Mouse (Mus musculus) layer of hippocampus, postnatal 36 days (tissue): ENCODE measurements at regions not wholly inside any gene's neighbourhood (a gene's known extent, or its start where the extent isn't known, plus 50 kb on each side); places are given as distances from the start of the nearest gene placed in this dataset.

ENCODE experiments used
- DNase-seq, 2 experiments: peaks; one replicate each; pipeline ENCODE4 v3.0.0; 2022

DNA sequence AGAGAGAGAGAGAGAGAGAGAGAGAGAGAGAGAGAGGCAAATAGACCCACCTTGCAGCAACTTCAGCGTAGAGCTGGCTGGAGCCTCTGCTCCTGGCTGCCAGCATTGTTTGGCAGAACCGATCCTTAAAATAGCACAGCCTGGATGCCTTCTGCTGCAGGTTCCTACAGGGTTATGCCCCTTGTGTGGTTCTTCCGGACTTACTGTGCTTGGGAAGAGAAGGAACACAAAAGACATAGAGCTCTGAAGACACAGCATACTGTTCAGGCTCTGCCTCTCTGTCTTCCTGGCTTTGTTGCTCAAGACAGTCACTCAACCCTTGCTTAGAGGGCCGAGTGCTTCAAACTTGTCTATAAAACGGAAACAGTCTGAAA is 86.2 kb upstream of the Slc25a26 start:
- DNase-seq = no peak

DNA sequence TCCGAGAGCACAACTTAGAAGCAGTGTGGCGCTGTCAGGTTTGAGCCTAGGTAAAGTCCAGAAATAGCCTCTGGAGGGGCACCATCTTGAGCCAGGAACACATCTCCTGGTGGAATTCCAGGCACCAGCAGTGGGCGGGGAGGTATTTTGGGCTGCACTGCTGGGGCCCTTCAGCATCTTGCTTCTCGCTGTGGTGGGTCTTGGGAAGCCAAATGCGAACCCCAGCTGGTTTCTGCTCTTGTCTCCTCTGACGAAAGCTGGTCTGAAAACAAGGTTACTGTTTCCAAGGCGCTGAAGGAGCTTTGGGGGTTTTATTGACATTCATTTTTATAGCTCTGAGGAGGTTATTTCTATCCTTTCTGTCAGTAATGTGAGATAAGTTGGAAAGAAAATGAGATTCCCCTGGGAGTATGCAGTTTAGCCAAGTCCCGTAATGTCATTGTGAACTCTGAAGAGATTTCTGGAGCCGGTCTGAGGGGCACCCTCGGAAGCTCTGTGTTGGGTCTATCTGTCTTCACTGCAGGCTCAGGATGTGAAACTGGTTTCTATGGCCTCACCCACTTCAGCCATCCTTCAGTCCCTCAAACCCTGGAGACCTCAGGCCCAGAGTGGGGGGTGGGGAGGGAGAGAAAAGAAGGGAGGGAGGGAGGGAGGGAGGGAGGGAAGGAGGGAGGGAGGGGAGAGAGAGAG is 86.7 kb upstream of the Slc25a26 start:
- DNase-seq = no peak

DNA sequence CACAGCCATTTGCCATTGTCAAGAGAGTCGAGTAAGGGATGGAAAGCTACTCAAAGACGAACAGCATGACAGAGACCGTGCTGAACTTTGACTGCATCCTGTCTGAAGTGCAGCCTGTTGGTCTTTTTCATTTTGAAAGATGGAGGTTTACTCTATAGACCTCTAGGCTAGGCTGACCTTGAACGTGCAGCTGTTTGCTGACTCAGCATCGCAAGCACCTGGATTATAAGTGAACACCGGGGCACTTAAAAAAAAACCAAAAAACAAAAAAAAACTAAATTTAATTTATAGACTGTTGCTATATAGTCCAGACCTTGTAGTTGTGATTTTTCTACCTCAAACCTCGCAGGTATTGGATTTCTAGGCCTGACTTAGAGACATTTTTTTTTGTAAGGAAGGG is 87.8 kb upstream of the Slc25a26 start:
- no peak for DNase-seq

- no peak for DNase-seq
Measured at GRCm38 (mm10) chr6:94410480-94410879, 89.7 kb upstream of the Slc25a26 start.

- no peak for DNase-seq
Measured at GRCm38 (mm10) chr6:94408996-94409395, 91.1 kb upstream of the Slc25a26 start.

- no peak for DNase-seq
Measured at GRCm38 (mm10) chr6:94407751-94408150, 92.4 kb upstream of the Slc25a26 start.

GRCm38 (mm10) chr6:94405371-94406076 is 94.6 kb upstream of the Slc25a26 start:
- DNase-seq = no peak

DNA sequence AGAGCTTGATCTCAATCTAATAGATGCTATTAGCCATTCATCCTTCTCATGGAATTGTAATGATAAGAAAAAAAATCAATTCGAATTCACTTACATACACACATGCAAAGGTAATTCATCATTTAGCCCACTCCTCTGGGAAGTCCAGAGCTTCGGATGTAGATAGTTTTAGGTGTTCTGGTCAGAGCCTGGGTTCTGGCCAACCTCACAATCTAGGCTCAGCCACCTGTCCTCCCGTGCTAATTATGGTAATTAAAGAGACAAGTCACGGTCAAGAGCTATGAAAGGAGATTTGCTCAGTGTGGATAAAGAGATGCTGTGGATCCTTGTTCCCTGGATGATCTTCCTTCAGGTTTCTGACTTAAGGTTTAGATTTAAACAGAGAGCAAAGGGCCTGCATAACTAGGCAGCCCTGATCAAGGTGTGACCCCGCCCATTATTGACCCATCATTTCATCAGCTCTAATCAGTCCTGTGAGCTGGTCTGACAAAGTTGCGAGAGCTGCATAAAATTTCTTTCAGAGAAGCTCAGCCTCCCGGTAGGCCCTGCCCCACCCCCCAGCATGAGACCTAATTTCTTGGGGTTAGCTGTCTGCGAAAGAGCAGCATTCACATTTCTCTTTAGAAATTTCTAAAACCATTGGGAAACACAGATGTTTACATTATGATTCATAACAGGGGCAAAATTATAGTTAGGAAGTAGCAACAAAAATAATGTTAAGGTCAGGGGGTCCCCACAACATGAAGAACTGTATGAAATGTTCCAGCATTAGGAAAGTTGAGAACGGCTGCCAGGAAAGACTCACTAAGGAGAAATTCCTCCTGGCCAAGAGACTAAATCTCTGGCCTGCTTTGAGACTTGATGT is 98.3 kb upstream of the Slc25a26 start:
- DNase-seq = no peak

GRCm38 (mm10) chr6:94401061-94401591 is 99.0 kb upstream of the Slc25a26 start:
- peak in 1 of 2 experiments; percentile 30 for DNase-seq

DNA sequence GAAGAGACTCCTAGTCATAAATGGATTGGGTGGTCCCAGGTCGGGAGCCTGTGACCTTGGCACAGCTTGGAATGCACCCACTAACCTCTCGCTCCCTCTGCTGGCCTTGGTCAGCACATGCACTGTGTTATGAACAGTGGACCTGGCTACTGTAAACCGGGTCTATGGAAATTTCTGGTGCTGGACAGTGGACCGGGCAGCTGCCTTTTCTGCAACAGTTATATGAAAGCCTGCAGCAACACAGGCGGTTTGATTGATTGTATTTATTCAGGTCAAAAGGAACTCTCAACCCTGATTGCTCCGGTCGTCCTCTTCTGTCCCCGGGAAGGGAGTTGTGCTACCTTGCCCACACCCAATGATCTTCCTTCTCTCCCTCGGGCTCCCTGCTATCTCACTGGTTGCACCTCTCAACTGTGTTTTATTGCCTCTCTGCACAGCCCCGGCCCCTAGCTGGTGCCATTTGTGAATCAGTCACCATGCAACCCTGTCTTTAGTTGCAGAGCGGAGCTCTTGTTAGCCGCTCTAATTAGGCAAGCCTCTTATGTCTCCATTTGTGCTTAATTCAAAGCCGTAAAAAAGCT is 99.6 kb upstream of the Slc25a26 start:
- peak; percentile 8 to 24 for DNase-seq

- DNase-seq = no peak
Measured at GRCm38 (mm10) chr6:94391134-94391533, 107.4 kb upstream of the Magi1 start.

DNA sequence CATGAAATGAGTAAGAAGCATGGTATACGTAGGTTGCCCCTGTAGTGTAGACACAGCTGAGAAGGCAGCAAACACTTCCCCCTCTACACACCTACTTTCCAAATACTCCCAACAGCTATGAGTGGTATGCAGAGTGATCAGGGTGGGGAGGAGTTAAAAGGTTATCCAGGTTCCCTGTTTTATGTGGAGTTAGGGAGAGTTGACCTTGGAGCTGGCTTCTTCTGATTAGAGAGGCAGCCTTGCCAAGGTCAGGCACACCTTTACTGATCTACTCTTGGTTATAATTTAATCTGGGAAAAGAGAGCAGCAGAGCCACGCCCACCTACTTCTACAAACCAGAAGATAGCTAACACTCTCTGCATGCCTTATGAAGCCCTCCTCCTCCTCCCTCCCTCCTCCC is 106.7 kb upstream of the Magi1 start:
- no peak for DNase-seq

DNA sequence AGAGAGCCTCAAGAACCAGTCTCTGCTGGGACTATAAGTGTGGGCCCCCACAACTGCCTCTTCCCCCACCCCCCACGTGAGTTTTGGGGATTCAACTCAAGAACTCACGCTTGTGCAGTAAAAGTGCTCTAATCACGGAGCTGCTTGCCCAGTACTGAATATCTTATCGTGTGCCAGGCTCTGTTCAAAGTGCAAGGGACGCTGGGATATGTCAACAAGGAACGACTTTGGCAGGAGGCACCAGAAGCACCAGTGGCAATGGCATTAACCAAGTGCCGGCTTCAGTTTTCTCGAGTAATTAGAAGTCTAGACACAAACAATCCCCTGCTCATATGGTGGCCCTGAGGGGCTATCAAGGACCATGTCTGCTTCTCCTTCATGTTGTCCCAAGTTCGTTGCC is 106.0 kb upstream of the Magi1 start:
- no peak for DNase-seq

DNA sequence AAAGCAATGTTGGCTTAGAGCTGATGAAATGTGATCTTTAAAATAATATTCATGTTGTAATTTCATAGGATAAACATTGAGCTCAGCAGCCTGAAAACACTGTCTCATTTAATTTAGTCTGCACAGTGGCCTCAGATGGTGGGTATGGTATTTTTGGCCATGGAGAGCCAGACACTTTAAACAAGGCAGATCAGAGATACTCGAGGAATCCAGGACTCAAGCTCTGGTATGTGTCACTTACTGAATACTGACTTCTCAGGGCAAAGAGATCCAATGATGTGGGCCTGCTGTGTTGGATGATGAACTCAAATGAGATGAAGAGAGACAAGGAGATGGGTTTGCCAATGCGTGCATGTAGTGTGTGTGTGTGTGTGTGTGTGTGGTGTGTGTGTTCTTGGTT is 103.9 kb upstream of the Magi1 start:
- DNase-seq = no peak

DNA sequence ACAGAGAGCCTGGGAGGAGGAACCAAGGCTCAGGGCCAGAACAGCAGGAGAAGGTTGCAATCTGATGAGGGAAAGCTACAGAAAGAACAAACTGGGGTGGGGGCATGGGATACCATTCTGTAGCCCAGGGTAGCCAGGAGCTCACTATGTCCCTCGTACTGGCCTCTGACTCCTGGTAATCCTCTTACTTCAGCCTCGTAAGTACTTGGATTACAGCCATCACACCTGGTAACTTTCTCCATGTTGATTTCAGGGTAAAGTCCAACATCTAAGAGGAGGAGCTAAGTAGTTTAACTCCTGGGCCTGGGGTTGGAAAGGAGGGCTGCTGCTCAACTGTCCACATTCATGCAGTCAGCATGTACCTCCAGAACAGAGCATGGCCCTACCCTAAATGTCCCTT is 101.8 kb upstream of the Magi1 start:
- no peak for DNase-seq

DNA sequence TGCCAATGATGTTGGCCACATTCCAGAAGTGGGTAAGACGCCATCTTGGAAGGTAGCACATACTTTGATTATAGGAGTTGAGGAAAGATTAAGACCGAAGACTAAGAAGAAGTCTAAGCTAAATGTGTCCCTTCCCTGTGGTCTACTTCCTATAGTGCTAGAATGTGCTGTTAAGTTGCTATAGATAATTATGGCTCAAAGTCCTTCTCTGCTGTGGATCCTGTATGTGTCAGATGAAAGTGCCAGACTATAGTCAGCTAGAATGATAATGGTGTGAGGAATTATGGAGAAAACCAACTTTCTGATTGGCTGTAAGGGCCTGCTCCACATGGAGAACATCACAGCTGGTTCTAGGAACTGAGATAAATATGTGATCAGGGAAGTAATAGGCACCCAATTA is 86.3 kb upstream of the Magi1 start:
- DNase-seq = no peak

DNA sequence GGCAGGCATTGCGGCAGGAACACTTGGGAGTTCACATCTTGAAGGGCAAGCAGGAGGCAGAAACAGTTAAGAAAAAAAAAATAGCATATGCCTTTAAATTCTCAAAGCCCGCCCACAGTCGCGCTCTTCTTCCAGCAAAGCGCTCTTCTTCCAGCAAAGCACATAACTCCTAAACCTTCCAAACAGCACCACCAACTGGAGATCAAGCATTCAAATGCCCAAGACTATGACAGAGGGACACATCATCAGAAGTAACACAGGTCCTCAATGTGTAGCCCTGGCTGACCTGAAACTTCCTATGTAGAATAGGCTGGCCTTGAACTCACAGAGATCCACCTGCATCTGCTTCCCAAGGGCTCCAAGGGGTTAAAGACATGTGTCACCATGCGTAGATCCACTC is 80.2 kb upstream of the Magi1 start:
- no peak for DNase-seq

DNA sequence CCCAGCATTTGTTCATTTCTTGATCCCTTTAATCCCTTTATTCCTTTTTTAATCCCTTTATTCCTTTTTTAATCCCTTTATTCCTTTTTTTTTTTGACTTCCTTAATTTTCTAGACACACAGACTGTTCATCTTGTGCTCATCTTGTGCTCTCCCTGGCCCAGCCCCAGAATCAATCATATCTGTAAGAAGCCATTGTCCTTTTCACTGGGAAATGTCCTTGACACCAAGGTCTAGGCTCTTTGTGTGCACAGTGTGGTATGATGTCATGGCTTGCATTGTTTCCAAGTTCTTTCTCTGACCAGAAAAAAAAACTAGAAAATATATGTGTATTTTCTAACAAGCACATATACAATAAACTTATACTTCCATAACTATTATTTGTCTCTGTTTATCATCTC is 78.9 kb upstream of the Magi1 start:
- no peak for DNase-seq

GRCm38 (mm10) chr6:94357568-94357967 is 73.9 kb upstream of the Magi1 start:
- no peak for DNase-seq

DNA sequence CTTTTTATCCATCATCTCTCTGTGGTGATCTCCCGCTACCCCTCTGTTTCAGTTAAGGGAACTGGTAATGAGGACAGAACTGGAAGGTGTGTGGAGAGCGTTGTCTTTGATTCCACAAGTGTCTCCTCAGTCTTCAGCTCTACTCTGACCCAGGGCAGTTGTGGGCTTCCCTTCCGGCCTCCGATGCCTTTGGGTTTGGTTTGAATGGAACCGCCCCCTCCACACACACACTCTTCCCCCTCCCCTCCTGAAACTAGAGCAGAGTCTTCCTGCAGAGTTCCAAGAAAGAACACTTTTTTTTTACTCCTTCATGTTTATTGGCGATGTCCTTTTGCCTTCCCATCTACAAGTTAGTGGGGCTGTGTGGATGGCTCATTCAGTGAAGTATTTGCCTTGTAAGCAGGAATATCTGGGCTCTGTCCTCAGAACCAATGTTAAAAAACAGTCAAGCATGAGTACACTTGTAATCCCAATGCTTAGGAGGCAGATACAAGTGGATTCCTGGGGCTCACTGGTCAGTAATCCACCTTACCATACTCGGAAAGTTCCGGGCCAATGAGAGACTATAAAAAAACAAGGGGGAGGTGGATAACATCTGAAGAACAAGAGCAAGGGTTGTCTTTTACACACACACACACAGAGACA is 70.9 kb upstream of the Magi1 start:
- DNase-seq = no peak

GRCm38 (mm10) chr6:94344296-94344695 is 60.6 kb upstream of the Magi1 start:
- DNase-seq = peak; percentile 14 to 16

- DNase-seq = no peak
Measured at GRCm38 (mm10) chr6:94340546-94340945, 56.8 kb upstream of the Magi1 start.
